Mouse (Mus musculus): ENCODE data around the gene Kif3b.
A peak's percentile ranks its signal among the peaks of the same experiment; 100 is the strongest.
"Not testable (repeated sequence)": the region's sequence is repeated elsewhere in the genome, so short reads cannot be mapped to it uniquely, and the experiment has no call there.

The Kif3b gene

DNA sequence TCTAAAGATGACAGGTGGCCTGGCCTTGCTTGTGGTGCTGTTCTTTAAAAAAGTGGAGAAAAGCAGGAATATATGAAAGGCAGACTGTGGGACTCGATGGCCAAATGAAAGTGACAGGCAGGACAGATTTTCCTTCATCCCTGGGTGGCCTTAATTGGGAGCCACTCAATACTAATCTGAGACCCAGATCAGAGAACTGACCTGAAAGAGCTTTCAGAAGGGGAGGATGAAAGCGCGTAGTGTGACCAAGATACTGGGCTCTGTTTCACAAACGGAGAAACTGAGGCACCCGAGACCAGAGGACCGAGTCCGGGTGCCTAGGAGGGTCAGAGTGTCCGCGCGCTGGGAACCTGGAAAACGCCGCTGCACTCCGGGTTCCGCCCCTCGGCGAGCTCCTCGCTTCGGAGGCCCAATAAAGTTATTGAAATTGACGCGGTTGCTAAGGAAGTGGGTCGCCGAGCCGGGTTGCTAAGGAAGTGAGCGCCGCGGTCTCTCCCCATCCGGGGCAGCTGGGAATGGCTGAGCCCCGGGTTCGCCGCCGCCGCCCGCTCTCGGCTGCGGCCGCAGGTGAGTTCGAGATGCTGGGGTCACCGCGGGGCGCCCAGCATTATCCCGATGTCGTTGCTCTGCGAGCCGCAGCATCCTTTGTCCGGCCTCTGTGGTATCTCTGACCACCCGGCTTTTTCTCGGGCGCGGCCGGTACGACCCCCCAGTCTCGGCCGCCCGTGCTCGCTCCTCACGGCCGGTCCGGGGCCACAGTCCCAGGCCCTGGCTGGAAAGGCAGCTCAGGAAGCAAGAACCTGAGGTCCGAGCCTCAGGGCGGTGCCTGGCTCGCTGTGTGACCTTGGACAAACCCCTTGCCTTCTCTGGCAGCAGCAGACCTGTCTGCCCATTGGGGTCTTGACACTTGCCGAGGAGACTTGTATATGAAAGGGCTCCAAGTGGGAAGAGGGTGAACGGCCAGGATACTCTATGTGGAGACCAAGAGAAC is at the start of gene Kif3b:
TSS of gene Kif3b (plus strand) at position 476 of the 991 bp plus-strand sequence.
- no peak for DNase-seq (ENCODE audit: extremely low read depth, low read depth, low spot score)

DNA sequence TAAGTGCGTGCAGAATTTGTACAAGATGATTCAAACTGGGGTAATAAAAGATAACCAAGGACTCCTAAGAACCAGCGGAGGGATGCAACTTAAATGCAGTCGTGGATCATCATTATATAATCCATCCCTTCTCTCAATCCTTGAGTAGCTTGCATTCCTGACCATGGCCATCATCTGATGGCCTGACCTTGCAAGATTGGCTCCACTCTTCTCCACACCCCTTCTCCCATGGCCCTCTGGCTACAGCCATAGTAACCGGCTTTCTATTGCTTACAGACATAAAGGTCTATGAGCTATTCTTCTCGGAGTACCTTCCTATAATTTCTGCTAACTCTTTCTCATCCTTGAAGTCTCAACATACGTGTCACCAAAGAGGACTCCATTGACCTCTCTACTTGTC is 49.1 kb upstream of the Kif3b start:
- DNase-seq (ENCODE audit: extremely low read depth, low read depth, low spot score) = no peak

DNA sequence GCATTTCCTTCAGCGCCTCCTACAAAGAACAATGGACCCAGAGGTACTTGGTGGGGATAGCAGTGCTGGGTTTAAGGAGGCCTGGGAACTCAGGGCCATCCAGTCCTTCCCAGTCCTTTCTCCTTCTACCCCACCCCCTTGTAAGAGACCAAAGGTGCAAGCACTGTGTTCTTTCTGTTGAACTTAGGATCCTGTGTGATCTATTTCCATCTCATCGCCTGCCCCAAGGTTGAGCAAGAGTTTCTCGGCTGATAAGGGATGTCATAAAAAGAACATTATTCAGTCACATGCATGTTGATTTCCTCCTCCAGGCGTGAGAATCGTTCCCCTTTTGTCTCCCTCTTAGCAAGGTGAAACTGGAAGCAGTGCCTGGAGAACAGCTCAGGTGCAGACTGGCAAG is 41.5 kb upstream of the Kif3b start:
- DNase-seq (ENCODE audit: extremely low read depth, low read depth, low spot score) = no peak

- DNase-seq (ENCODE audit: extremely low read depth, low read depth, low spot score) = no peak
These were observed 34.6 kb upstream of the Kif3b start for GRCm38 (mm10) chr2:153256604-153257003.

DNA sequence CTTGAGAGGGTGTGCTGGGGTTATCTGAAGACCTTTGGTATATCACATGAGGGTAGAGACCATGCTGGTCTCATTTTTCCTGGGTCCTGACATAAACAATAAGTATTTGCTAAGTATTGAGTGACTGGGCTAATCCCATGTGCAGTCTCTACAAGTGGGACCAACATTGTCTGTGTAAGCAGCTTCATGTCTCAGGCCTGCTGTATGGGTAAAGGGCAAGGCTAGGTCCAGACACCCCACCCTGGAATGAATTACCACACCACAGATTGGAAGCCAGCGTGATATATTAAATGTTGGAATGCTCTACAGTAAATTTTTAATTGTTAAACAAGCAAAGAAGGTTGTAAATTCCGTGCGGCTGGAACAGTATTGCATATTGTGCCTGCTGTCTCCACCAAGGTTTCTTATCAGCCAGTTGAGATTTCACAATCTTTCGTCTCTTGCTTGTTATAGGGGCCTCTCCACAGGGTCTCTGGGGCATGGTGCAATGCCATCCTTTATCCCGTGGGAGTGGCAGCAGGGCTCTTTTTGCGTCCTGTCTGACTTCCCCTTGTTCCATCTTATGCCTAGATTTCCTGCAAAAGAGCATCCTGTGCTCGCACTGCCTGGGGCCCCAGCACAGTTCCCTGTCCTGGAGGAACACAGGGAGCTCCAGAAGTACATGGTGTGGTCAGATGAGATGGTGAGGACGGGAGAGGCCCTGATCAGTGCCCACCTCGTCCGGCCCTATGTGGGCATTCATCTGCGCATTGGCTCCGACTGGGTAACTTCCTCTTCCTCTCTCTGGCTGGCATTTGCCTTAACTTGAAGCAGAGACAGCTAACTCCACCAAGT is 32.0 kb upstream of the Kif3b start:
- DNase-seq (ENCODE audit: extremely low read depth, low read depth, low spot score) = no peak

DNA sequence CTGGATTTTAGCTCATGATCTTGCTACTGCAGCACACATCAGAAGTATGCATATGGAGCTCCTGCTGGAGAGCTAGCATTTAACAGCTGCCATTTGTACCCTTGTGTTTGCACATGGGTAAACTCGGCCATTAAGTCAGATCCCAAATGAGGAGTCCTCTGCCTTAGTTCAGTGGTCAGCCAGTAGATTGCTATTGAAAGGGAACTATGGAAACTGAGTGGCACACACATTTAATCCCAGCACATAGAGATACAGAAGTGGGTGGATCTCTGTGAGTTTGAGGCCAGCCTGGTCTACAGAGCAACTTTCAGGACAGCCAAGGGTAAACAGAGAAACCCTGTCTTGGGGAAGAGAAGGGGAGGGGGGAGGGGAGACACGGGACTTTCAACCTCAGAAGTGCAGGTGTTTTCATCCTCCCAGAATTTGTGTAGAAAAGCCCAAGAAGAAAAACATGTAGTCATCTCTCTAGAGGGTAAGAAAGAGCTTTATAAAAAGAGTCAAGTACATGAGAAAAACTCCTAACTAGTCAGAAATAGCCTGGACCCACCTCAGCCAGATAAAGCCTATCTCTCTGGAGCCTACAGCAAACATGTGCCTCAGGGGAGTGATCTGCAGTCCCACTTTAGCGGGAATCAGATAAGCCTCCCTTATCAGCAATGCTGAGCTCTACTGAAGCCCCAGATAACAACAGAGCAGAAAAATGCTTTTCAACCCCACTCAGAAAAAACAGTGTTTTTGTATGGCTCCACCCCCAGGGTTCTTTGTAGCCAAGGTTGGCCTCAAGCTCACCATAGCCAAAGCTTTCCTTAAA is 31.1 kb upstream of the Kif3b start:
- no peak for DNase-seq (ENCODE audit: extremely low read depth, low read depth, low spot score)

DNA sequence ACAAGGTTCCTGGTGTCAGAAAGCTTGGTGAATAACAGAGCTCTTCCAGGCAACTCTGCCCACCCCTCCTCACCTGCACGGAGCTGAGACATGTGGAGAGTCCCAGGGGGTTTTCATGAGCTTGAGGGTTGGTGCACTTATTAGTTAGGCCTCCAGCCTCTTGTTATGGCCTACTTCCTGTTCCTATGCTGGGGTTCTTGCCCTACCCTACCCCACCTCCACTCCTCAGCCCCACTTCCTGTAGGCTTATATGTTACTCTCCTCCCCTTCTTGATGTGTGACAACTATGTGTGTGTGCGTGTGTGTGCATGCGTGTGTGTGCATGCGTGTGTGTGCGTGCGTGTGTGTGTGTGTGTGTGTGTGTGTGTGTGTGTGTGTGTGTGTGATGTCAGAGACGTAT is 28.2 kb upstream of the Kif3b start:
- DNase-seq (ENCODE audit: extremely low read depth, low read depth, low spot score) = no peak

DNA sequence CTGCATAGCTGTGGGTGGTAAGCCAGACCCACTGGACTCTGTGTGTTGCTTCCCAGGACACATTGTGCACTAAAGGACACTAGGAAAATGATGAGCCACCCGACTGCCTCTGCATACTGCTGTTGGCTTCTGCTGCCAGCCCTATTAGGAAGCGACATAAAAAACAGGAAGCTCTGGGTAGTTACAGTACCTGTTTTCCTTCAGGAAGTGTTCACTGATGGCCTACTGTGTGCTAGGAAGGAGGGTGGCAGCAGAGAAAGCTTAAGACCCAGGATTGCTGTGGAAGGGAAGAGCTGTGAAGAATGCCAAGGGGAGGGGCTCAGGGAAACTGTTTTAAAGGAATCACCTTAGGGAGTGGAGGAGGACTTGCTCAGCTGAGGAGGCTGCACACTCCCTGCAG is 23.9 kb upstream of the Kif3b start:
- no peak for DNase-seq (ENCODE audit: extremely low read depth, low read depth, low spot score)

DNA sequence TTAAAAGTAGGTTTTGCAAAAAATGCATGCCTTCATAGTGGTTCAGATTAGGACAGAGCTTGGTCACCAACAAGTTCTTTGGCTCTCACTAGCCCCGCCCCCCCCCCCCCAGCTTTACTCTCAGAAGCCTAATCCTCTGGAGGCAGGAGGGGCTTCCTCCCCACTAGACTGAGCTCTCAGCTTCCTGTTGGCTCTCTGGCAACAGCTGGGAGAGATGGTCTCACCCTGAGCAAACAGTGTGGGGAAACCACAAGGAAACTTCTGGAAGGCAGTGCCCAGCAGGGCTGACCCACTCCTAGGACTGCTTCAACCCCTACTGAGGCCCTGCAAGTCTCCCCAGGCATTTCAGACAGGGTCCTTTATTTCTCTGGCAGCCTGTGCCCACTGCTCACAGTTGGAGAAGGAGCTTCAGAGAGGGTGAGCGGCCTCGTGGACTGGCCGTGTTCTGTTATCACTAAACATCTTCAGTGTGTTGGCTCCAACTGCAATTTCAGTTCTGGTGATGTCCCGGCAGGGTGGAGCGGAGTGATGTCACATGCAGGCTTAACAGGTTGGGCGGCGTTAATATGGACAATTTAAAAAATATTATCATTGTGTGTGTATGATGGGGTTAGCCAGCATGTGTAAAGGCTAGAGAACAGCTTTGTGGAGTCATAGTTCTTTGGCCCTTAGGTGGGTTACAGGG is 20.8 kb upstream of the Kif3b start:
- DNase-seq (ENCODE audit: extremely low read depth, low read depth, low spot score) = not testable (repeated sequence)

- DNase-seq (ENCODE audit: extremely low read depth, low read depth, low spot score) = not testable (repeated sequence)
These were observed 16.9 kb upstream of the Kif3b start for GRCm38 (mm10) chr2:153274200-153274918.

DNA sequence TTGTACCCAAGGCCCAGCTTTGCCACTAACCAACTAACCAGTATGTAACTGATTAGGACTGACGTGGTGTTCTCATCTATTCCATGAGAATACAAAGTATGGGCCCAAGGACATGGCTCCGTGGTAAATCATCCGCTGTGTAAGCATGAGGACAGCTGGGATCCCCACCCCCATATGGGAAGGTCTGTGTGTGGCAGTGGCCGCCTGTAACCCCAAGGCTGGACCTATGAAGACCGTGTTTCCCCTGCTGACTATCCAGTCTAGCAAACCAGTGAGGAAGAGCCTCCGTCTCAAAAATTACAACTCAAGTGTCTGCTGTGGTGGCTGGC is 16.3 kb upstream of the Kif3b start:
- no peak for DNase-seq (ENCODE audit: extremely low read depth, low read depth, low spot score)

GRCm38 (mm10) chr2:153275577-153275976 is 15.6 kb upstream of the Kif3b start:
- not testable (repeated sequence) for DNase-seq (ENCODE audit: extremely low read depth, low read depth, low spot score)

- no peak for DNase-seq (ENCODE audit: extremely low read depth, low read depth, low spot score)
These were observed 14.8 kb upstream of the Kif3b start for GRCm38 (mm10) chr2:153276440-153276839.

- DNase-seq (ENCODE audit: extremely low read depth, low read depth, low spot score) = not testable (repeated sequence)
These were observed 14.4 kb upstream of the Kif3b start for GRCm38 (mm10) chr2:153276846-153277245.

- DNase-seq (ENCODE audit: extremely low read depth, low read depth, low spot score) = no peak
These were observed 12.9 kb upstream of the Kif3b start for GRCm38 (mm10) chr2:153278357-153278756.

GRCm38 (mm10) chr2:153283919-153284318 is 7.3 kb upstream of the Kif3b start:
- DNase-seq (ENCODE audit: extremely low read depth, low read depth, low spot score) = no peak

- no peak for DNase-seq (ENCODE audit: extremely low read depth, low read depth, low spot score)
These were observed 4.7 kb upstream of the Kif3b start for GRCm38 (mm10) chr2:153286524-153286923.

DNA sequence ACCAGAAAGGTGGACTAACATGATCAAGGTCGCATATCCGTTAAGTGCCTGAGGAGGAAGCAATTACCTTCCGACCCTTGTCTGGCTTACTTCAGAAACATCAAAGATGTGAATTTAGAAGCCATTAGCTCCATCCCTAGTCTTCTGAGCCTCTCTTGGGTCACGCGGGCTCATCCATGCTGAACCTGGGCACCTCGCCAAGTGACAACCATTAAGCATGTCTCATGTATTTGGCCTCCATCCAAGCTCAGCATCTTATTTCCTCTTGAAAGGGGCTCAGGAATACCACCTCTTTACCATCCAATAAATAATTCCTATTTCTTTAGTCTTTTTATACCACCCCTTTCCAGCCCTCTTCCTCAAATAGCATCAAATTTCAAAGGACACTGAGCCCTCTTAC is 3.4 kb upstream of the Kif3b start:
- no peak for DNase-seq (ENCODE audit: extremely low read depth, low read depth, low spot score)

DNA sequence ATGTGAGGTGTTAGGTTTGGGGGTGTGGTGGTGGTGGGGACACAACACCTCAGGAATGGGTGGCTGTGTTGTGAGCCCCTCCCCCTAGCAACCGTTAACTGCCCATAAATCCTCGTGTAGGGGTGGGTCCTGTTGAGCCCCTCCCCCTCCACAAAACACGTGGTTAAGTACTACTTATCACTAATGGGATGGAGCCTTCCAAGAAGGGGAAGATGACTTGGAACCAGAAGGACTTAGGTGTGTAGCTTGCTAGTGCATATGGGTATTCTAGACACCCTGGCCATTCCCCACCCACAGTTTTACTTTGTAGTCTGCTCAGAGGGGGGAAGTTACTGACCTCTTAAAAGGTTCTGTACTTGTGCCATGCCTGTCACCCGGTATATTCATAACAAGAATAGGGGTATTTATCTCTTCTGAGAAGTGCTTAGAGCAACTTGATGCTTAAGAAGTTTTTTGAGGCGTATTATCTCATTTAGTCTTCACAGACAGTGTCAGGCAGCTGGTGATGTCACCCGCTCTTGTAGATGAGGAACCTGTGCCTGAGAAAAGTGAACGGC is 1.2 kb downstream of the Kif3b start:
- DNase-seq (ENCODE audit: extremely low read depth, low read depth, low spot score) = no peak

DNA sequence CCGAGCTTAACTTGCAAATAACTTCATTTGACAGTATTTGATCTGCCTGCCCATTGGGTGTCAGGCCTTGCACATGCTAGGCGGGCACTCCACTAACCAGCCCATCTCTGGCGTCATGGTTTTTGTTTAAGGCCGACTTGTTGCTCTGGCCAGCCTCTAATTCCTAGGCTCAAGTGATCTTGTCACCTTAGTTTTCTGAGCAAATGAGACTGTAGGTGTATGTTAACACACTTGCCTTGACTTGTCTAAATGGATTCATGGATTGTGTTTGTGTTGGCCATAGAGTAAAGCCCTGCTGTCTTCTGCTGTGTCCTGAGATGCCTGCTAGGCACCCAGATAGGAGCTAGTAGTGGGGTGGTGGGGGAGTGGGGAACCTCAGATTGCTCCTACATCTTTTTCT is 4.0 kb downstream of the Kif3b start:
- peak; percentile 83 for DNase-seq (ENCODE audit: extremely low read depth, low read depth, low spot score)
